Mouse (Mus musculus) heart, embryonic 14.5 days (tissue): ENCODE measurements at regions not wholly inside any gene's neighbourhood (a gene's known extent, or its start where the extent isn't known, plus 50 kb on each side); places are given as distances from the start of the nearest gene placed in this dataset.

Source experiments
- ATAC-seq: fragments of 200-750 bp; cut with Nextera tagmentation; 2 replicates; pipeline ENCODE4 v1.8.0; 2017; ENCODE audit warnings: low read depth, moderate TSS enrichment; ENCODE audit not compliant: insufficient number of reproducible peaks, insufficient read depth, low FRiP score
- H3K27ac ChIP-seq, 2 experiments: fragments of 200-500 bp in 1 of 2; fragments of 300-500 bp in 1 of 2; sonication (generic) in 1 of 2; replicated peaks in 1 of 2; 2 replicates each; pipeline ENCODE4 v1.5.1; 2012 to 2014; ENCODE audit warnings: low read depth in 2 of 2, low read length in 2 of 2, control low read depth in 1 of 2, mild to moderate bottlenecking in 1 of 2, mixed read lengths in 1 of 2; ENCODE audit not compliant: control insufficient read depth in 1 of 2, insufficient read depth in 1 of 2
- H3K27me3 ChIP-seq: fragments of 300-500 bp; sonication (generic); 2 replicates; pipeline ENCODE4 v1.6.1; 2014; ENCODE audit warnings: mild to moderate bottlenecking, low read length, control low read depth; ENCODE audit not compliant: control insufficient read depth, insufficient read depth
- H3K36me3 ChIP-seq: fragments of 300-500 bp; sonication (generic); 2 replicates; pipeline ENCODE4 v1.6.1; 2014; ENCODE audit warnings: mild to moderate bottlenecking, control low read depth, low read length, mixed read lengths; ENCODE audit not compliant: control insufficient read depth, insufficient read depth
- H3K4me1 ChIP-seq, 2 experiments: fragments of 200-500 bp in 1 of 2; fragments of 300-500 bp in 1 of 2; sonication (generic) in 1 of 2; 2 replicates each; pipeline ENCODE4 v1.6.1; 2012 to 2014; ENCODE audit warnings: low read length in 2 of 2, control low read depth in 1 of 2, mixed read lengths in 1 of 2; ENCODE audit not compliant: control insufficient read depth in 2 of 2, insufficient read depth in 2 of 2
- H3K4me2 ChIP-seq: fragments of 300-500 bp; sonication (generic); 2 replicates; pipeline ENCODE4 v1.6.1; 2014; ENCODE audit warnings: mild to moderate bottlenecking, low read length
- H3K4me3 ChIP-seq, 2 experiments: fragments of 200-500 bp in 1 of 2; fragments of 300-500 bp in 1 of 2; sonication (generic) in 1 of 2; 2 replicates each; pipeline ENCODE4 v1.5.1; 2012 to 2014; ENCODE audit warnings: low read length in 2 of 2, mild to moderate bottlenecking in 2 of 2, control low read depth in 1 of 2, low read depth in 1 of 2, moderate library complexity in 1 of 2; ENCODE audit not compliant: control insufficient read depth in 1 of 2, insufficient read depth in 1 of 2
- H3K9ac ChIP-seq: fragments of 300-500 bp; sonication (generic); 2 replicates; pipeline ENCODE4 v1.6.1; 2014; ENCODE audit warnings: mild to moderate bottlenecking, low read length
- H3K9me3 ChIP-seq: fragments of 300-500 bp; sonication (generic); 2 replicates; pipeline ENCODE4 v1.6.1; 2016; ENCODE audit warnings: low read length, control low read depth; ENCODE audit not compliant: control insufficient read depth
- WGBS: fragments of 180-500 bp; shearing (Covaris S2); extraction: QIAGEN DNeasy Blood & Tissue Kit; methylation state at CpG from one replicate; pipeline ENCODE4 v1.1.7; 2014; 5-methylcytosine and 5-hydroxymethylcytosine counted together

DNA sequence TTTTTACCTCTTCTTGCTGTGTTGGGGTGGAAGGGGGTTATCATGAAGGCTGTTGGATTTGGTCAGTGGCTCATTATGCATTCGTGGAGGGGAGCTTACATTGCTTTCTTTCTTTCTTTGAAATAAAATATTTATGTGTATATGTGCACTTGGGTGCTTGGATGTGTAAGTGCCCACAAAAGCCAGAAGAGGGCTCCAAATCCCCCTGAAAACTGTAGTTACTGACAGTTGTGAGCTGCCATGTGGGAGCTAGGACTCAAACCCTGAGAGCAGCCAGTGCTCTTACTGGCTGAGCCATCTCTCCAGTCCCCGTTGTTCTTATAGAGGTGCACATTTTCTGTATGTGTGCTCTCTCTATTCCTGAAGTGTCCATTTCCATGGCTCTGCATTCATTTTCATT lies 415.6 kb upstream of the Zfp507 start:
- Histone ChIP-seq H3K9ac (no peak overlapping the region), H3K27me3 (no peaks in the 10 kb centered on the region), H3K9me3 (no peaks in the 10 kb centered on the region; the same call in 1 of the 2 replicates), H3K4me3 (no peak overlapping the region), H3K4me1 (no peaks in the 10 kb centered on the region), H3K36me3 (no peaks in the 10 kb centered on the region), H3K4me2 (no peak overlapping the region), H3K27ac (no peak overlapping the region)
- 57% methylated on average over 2 of the region's 2 CpGs for WGBS
- ATAC-seq = no peak

- Histone ChIP-seq H3K9me3 (0 out of 2 replicates have a peak, but pooled peaks cover 3% of the 10 kb centered on the region), H3K27me3 (no peaks in the 10 kb centered on the region), H3K4me3 (no peak overlapping the region), H3K4me2 (no peak overlapping the region), H3K27ac (no peak overlapping the region), H3K9ac (no peak overlapping the region), H3K36me3 (no peaks in the 10 kb centered on the region), H3K4me1 (no peaks in the 10 kb centered on the region)
- 76% methylated on average over 4 of the region's 4 CpGs for WGBS
- ATAC-seq = no peak
These were observed 407.2 kb upstream of the Zfp507 start for GRCm38 (mm10) chr7:36210034-36210433.

DNA sequence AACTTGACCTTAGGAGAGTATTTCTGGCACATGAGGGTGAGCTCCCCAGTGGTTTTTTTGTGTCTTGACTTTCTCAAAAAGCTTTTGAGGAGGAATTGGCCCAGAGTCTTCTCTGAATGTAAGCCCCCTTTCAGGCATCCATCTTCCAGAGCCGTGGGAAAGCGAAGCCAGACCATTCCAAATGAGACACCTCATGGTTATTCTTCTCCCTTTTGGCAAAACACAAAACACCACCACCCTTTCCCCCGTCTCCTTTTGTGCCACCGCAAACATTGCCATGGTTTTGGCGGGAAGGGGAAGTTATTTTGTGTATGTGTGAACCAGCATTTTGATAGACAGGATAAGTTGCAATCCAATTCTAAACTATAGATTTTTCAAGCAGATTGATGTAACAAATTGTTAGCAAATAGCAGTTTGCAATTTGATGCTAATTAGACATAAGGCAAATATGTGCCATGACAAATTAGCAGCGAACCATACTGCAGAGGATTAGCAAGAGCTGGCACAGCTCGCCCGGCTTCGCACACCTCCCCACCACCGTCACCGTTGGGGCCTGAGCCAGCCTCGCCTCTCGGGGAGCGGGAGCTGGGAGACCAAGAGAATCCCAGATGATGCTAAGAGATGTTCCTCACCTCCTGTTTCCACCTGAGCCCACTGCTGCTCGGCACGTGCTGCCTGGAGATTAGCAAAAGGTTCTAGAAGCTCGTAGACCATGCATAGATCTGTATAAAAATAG lies 404.9 kb upstream of the Zfp507 start:
- Histone ChIP-seq H3K9me3 (peaks cover 2% of the 10 kb centered on the region; the same call in 1 of the 2 replicates), H3K4me2 (no peak overlapping the region), H3K9ac (no peak overlapping the region), H3K4me1 (no peaks in the 10 kb centered on the region), H3K27ac (no peak overlapping the region), H3K27me3 (no peaks in the 10 kb centered on the region), H3K36me3 (no peaks in the 10 kb centered on the region), H3K4me3 (no peak overlapping the region)
- no peak for ATAC-seq
- 82% methylated on average over 17 of the region's 17 CpGs for WGBS

- Histone ChIP-seq H3K4me2 (no peak overlapping the region), H3K27ac (no peak overlapping the region), H3K27me3 (no peaks in the 10 kb centered on the region), H3K4me1 (no peaks in the 10 kb centered on the region), H3K9me3 (peaks cover 4% of the 10 kb centered on the region; the same call in 1 of the 2 replicates), H3K4me3 (no peak overlapping the region), H3K9ac (no peak overlapping the region), H3K36me3 (no peaks in the 10 kb centered on the region)
- no peak for ATAC-seq
- WGBS = 85% methylated on average over 16 of the region's 16 CpGs
These were observed 395.4 kb upstream of the Zfp507 start for GRCm38 (mm10) chr7:36198091-36198700.

DNA sequence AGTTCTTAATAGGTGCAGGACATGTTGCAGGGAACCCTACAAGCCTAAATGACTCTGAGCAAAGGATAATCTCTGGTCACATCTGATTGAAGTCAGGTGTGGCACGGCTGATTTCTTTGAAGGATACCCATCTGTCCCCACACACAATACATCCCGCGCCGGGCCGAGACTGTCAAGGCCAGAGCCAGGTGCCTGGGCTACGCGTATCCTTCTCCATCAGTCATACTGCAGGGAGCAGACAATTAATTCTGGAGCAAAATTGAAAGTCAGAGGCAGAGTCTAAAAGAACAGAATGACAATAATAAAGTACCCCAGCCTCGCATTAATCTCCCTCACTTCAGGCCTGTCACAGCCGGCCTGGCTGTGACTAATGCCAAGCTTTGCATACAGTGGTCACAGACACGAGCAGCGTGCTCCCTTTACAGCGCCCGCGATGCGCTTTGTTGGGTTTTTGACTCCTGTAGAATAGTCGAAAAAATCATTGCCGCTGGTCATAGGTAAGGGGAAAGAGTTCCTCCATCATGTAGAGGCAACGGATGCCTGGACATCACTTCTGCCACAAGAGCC lies 393.4 kb upstream of the Zfp507 start:
- WGBS = 86% methylated on average over 18 of the region's 18 CpGs
- Histone ChIP-seq H3K4me2 (no peak overlapping the region), H3K36me3 (no peaks in the 10 kb centered on the region), H3K4me1 (no peaks in the 10 kb centered on the region), H3K9me3 (no peaks in the 10 kb centered on the region), H3K4me3 (no peak overlapping the region), H3K27ac (no peak overlapping the region), H3K27me3 (no peaks in the 10 kb centered on the region), H3K9ac (no peak overlapping the region)
- no peak for ATAC-seq

GRCm38 (mm10) chr7:36192645-36193044 lies 389.8 kb upstream of the Zfp507 start:
- no peaks in the 10 kb centered on the region for H3K4me1 ChIP-seq
- no peaks in the 10 kb centered on the region for H3K36me3 ChIP-seq
- H3K27me3 ChIP-seq = no peaks in the 10 kb centered on the region
- H3K9me3 ChIP-seq = no peaks in the 10 kb centered on the region
- ATAC-seq = no peak
- WGBS = 63% methylated on average over 8 of the region's 8 CpGs
- H3K4me2 ChIP-seq = no peak overlapping the region
- H3K9ac ChIP-seq = no peak overlapping the region
- no peak overlapping the region for H3K4me3 ChIP-seq
- no peak overlapping the region for H3K27ac ChIP-seq

DNA sequence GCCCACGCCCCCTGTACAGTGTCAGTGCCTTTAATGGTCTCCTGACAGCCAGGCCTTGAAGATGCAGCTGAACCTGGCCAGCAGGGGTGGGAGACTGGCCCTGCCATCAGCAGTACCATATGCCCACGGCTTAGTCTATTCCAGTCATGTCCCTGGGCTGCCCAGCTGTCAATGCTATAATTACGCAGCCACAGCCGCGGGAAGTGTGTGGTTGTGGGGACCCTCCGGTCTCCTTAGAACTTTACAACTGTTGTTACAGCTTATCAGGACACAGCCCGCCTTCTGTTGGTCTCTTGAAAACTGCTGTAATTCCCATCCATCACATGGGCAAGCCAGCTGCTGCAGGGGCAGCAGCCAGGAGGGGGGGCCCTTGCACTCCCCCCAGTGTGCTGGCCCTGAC lies 375.1 kb upstream of the Zfp507 start:
- no peaks in the 10 kb centered on the region for H3K9me3 ChIP-seq
- ATAC-seq = no peak
- no peaks in the 10 kb centered on the region for H3K4me1 ChIP-seq
- H3K27me3 ChIP-seq = no peaks in the 10 kb centered on the region
- H3K9ac ChIP-seq = no peak overlapping the region
- H3K4me2 ChIP-seq = no peak overlapping the region
- WGBS = 50% methylated on average over 7 of the region's 7 CpGs
- no peak overlapping the region for H3K27ac ChIP-seq
- H3K4me3 ChIP-seq = no peak overlapping the region
- no peaks in the 10 kb centered on the region for H3K36me3 ChIP-seq
